Mouse (Mus musculus): ENCODE data around the gene Ngp.
A peak's percentile ranks its signal among the peaks of the same experiment; 100 is the strongest.

The Ngp gene

DNA sequence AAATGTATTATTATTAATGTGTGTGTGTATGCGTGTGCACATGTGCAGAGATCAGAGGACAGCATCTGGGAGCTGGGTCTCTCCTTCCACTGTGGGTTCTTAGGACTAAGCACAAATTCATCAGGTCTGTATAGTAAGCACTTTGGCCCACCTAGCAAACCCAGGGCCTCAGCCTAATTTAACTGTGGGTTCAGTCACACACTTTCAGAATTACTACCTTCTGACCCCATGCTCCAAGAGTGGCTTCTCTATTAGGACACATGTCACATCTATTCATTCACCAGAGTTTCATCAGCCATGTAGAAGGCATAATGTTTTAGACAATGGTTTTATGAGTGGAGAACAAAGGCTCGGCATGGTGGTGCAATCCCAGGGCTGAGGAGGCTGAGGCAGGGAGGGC, 13.5 kb downstream of the Ngp start:
- no peak for DNase-seq (ENCODE audit: low read depth)

GRCm38 (mm10) chr9:110436041-110436440, 16.5 kb downstream of the Ngp start:
- no peak for DNase-seq (ENCODE audit: low read depth)

- DNase-seq (ENCODE audit: low read depth), result no peak
Observed at GRCm38 (mm10) chr9:110440049-110440448, 20.5 kb downstream of the Ngp start.

GRCm38 (mm10) chr9:110440559-110440958, 21.0 kb downstream of the Ngp start:
- no peak for DNase-seq (ENCODE audit: low read depth)

DNA sequence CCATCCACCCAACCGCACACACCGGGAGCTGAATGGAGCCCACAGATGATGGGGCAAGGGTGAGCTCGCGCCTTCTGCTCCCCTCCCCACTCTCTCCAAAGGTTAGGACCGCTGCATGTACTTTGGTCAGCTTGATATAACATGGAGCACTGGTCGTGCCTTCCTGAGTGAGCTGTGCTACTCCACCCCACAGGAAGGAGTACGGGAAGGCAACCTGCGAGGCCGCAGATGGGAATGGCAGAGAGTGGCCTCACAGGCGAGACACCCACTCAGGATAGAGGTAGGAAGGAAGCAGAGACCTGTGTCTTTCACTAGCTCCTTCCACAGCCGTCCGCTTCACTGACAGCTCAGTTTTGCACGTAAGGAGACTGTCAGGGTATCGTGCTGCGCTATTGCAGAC, 28.8 kb downstream of the Ngp start:
- no peak for DNase-seq (ENCODE audit: low read depth)

DNA sequence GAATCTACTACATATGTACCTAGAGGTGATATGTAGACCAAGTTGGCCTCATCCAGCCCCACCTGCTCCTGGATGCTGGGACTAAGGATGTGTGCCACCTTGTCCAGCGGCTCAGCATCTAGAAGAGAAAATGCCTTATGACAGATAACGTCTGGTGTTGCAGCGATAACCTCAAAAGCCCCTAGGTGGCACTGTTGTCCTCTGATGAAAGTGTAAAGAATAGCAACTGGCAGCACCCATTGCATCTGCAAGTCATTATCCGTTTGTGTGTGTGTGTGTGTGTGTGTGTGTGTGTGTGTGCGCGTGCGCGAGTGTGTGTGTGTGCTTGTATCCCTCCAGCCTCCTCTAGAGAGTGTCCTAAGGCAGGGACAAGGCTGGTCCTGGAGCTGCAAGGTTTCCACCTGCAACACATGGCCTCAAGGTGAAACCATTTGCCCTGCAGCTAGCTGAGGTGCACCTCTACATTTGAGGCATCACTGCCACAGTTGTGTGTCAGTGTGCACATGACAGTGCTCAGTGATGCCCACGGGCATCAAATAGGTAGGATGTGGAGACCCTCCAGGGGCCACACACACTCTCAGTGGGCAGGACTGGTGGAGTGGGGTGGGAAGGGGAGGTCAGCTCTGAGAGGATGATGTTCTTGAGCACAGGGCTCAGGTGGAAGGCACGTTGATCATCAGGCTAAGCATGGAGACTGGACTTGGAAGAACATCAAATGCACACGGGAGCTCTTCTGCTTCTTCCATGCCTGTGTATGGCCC, 29.5 kb downstream of the Ngp start:
- peak; percentile 93 for DNase-seq (ENCODE audit: low read depth)

DNA sequence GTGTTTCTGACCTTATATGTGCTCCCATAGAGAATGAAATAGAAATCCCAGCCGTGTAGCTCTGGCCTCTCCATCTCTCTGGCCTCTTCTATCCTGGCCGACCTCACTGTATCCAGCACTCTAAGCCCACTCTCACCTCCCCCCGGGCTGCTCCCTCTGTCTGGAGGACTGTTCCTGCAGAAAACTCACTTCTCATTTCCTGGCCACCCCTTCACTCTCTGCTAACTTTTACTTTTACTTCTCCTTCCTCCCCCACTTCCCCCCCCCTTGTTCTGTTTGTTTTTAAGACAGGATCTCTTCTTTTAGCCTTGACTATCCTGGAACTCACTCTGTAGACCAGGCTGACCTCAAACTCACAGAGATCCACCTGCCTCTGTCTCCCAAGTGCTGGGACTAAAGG, 33.0 kb downstream of the Ngp start:
- DNase-seq (ENCODE audit: low read depth), result no peak

DNA sequence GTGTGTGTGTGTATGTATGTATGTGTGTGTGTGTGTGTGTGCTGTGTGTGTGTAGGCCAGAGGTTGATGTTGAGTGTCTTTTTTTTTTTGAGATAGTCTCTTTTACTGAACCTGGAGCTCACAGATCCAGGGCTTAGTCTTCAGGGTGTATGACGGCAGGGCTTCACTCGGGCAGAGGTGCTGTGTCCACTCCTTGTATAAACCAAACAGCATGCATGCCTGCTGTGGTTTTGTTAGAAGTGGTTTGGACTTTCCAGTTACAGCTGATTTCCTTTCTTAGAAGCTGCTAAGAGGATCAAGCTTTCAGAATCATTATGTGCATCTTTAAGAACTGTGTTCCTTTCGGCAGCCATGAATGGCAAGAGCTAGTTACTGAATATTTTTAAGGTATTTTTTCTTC, 38.4 kb downstream of the Ngp start:
- no peak for DNase-seq (ENCODE audit: low read depth)

GRCm38 (mm10) chr9:110459145-110459727, 39.7 kb downstream of the Ngp start:
- DNase-seq (ENCODE audit: low read depth), result no peak

GRCm38 (mm10) chr9:110460884-110461815, 41.6 kb downstream of the Ngp start:
- no peak for DNase-seq (ENCODE audit: low read depth)

- no peak for DNase-seq (ENCODE audit: low read depth)
Observed at GRCm38 (mm10) chr9:110462321-110462720, 42.8 kb downstream of the Ngp start.

- DNase-seq (ENCODE audit: low read depth), result no peak
Observed at GRCm38 (mm10) chr9:110463983-110464591, 44.5 kb downstream of the Ngp start.

GRCm38 (mm10) chr9:110465336-110465735, 45.8 kb downstream of the Ngp start:
- no peak for DNase-seq (ENCODE audit: low read depth)

- DNase-seq (ENCODE audit: low read depth), result peak; percentile 23
Observed at GRCm38 (mm10) chr9:110466179-110466578, 46.6 kb downstream of the Ngp start.

Measured in NIH3T3 (cell line).